Mouse (Mus musculus): ENCODE data around the gene Ttll9. TPM values are rescaled to one million over a fixed set of nuclear protein-coding genes. Genes with fewer than 3 reads are reported as not detected.

The Ttll9 gene
- polyA plus RNA-seq, 2 experiments from 2014 or later: 1.2 to 1.3 TPM

GRCm38 (mm10) chr2:152942898-152943515 is 19.3 kb upstream of the Ttll9 start:
- ATAC-seq: no peak

DNA sequence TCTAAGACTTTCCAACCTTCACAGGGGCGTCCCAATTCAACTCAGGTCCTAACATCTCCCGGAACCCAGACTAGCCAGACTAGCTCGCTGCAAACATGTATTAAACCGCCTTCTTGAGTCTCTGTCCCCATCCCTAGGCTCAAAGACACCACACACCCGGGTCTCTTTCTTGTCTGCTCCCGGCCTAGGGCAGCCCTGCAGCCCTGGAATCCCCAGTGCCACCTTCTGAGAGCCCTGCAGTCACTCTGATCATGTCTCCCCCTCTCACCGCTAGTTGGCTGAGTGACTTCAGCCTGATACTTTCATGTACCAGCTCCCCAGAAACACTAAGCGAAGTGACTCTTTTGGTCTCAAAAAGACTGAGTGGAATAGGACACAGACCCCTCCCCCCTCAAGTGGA is 18.7 kb upstream of the Ttll9 start:
- no peak for ATAC-seq

DNA sequence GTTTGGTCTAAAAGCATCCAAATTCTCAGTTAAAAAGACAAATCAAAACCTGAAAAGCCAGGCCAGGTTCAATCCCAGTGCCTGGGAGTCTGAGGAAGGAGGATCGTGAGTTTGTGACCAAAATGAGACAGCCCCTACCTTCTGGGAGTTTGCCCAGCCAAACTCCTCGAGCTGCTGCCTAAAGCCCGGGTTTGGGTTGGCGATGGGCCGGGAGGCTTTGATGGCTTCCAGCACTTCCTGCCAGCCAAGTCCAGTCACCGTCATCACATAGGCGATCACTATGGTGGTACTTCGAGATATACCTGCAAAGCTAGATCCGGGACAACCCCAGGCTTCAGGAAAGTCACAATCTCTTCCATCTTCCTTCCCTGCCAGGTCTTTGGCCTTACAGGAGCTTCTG is 18.3 kb upstream of the Ttll9 start:
- no peak for ATAC-seq

DNA sequence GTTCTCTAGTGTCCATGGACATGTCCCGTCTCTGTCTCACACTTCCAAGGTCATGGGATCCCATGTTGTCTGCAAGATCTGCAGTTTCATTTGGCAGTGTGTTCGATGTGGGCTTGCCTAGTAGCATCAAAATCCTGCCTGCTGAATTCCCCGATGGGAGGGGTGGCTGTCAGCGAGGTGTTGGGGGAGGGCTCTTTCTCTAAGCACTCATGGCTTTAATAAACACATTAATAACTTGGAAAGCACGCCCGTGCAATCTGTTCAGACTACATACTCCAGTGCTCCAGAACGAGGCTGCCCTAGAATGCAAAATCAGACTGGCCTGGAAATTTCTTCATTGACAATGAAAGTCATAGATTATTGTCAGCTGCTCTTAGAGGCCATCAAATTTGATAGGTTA is 15.2 kb upstream of the Ttll9 start:
- no peak for ATAC-seq

GRCm38 (mm10) chr2:152948438-152949020 is 13.8 kb upstream of the Ttll9 start:
- ATAC-seq: no peak

DNA sequence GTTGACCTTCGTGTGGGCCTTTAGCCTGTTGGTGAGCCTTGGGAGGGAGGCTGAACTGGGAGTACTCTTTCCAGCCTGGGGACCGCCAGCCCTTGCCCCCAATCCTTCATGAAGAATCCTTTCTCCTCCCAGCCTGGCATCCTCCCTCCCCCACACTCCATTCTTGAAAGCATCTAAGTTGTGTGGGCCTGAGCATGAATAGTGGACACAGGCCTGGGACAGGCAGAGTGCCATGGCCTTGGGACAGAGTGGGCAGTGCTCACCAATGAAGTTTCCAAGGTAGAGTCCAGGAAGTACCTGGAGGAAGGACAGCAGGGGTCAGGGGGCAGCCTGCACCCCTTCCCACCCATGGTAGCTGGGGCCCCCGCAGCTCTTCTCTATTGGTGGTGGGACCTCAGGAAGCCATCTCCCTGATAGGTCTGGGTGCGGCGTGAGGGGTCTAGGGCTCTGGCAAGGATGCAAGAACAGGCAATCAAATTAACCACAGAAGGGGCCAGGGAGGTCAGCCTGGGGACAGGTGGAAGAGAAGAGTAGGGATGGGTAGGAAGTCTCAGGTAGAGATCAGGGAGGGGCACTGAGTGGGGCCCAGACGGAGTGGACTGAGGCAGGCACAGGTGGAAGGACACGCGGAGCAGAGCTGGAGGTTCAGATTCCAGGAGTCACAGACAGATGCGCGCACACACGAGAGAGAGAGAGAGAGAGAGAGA is 11.8 kb upstream of the Ttll9 start:
- no peak for ATAC-seq

DNA sequence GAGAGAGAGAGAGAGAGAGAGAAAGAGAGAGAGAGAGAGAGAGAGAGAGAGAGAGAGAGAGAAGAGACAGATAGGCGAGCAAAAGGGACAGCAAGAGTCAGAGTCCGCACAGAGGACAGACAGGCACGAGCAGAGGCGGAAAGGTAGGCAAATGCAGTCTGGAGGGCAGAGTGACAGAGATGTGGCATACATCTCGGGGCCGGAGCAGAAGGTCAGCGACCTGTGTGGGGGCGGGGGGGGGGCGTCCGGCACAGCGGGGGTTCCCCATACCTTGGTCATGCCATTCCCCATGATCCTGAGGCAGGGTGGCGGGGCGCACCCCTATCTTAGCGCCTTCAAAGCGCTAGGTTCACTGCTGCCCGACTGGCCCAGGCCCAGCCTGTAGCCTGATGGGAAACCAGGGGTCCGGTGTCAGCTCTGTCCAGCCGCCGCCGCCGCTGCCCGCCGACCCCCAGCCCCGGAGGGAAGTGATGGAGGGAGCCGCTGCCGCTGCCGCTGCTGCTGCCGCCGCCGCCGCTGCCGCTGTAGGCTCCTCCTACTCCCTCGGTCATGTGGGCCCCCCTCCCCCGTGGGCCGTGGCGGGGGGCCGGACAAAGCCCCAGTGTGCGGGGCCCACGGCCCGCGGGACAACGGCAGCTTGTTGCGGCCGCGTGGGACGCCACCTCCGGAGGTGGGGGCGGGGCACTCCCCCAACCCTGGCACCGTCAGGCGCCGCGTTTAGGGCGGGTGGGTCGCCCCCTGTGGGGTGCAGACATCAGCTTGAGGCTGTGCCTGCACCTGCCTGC is 11.0 kb upstream of the Ttll9 start, which contains the start of gene Dusp15:
Dusp15 (minus strand) TSS at position 634 of the 785 bp plus-strand sequence.
- ATAC-seq: no peak

DNA sequence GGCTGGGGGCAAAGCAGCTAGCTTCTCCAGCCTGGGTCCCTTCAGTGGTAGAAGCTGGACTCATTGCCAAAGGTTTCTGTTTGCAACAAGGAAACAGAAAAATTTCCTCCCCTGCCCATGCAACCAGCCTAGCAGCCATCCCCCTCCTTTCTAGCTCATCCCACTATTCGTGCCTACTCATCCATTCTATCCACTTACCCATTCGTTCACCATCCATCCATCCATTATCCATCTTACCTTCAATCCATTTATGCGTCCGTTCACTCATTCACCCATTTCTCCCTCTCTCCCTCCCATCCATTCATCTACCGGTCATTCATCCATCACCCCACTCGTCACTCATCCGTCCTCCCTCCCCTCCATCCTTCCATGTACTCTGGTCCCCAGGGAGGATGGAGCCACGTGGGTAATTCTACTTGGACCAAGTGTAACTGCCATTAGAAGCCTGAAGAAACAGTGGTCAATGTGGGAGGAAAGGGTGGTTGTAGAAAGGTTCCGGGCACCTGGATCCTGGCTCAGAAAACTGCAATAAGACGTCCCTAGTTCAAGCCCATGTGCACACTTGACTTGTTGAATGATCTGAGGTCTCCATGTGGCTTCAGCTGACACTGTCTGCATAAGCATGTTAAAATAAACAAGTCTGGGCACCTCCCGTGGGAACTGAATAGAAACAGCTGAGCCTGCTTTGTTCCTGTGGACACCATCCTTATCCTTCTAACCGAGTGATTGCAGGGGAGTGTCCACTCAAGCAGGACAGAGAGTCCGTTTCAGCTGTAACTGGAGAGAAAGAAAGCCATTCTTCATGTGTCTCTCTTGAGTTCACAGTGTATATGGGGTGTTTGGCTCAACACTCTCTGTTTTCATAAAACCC is 10.2 kb upstream of the Ttll9 start:
- ATAC-seq: no peak

GRCm38 (mm10) chr2:152958116-152958515 is 4.2 kb upstream of the Ttll9 start:
- no peak for ATAC-seq

GRCm38 (mm10) chr2:152965555-152965954 is 3.3 kb downstream of the Ttll9 start:
- no peak for ATAC-seq

GRCm38 (mm10) chr2:152976991-152977390 is 14.7 kb downstream of the Ttll9 start:
- ATAC-seq: no peak

GRCm38 (mm10) chr2:152985582-152985981 is 23.3 kb downstream of the Ttll9 start:
- no peak for ATAC-seq

- ATAC-seq: no peak
Measured at GRCm38 (mm10) chr2:152991529-152991928, 29.2 kb downstream of the Ttll9 start.

GRCm38 (mm10) chr2:152997046-152997445 is 34.8 kb downstream of the Ttll9 start:
- ATAC-seq: no peak

GRCm38 (mm10) chr2:153002492-153003248 is 40.4 kb downstream of the Ttll9 start:
- ATAC-seq: peak; percentile 67

- ATAC-seq: no peak
Measured at GRCm38 (mm10) chr2:153003681-153004338, 41.5 kb downstream of the Ttll9 start.

DNA sequence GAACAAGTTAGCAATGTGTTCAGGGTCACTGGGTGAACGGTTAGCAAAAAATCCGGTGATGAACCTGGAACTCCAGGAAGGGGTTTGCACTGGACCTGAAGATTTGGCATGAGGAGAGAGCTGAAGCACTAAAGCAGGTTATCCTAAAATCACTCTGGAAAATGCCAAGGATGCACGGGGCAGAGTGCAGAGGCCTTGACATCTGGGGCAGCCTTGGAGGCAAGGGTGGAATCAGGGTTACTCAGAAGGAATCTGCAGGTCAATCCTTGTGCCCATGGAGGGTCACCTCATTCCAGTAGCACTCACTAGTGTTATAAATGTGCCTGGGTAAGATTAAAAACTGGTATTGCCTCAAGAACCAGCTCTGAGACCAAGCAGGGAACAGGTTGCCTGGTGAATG is 43.7 kb downstream of the Ttll9 start:
- no peak for ATAC-seq

- ATAC-seq: no peak
Measured at GRCm38 (mm10) chr2:153009192-153009973, 47.1 kb downstream of the Ttll9 start.

- no peak for ATAC-seq
Measured at GRCm38 (mm10) chr2:153013724-153014515, 51.6 kb downstream of the Ttll9 start.

Data from activated CD4-positive, CD25-positive, alpha-beta regulatory T cell, adult 4 months (primary cell).